Mouse (Mus musculus) adrenal gland, postnatal 14 days (tissue): ENCODE results near the gene Zyx. TPM values are rescaled to one million over a fixed set of nuclear protein-coding genes. Genes with fewer than 3 reads are reported as not detected.

Experiments
- DNase-seq: peaks from one replicate; pipeline ENCODE4 v3.0.0; 2021; ENCODE audit warnings: mixed read lengths
- total RNA-seq: library from RNA; stranded (reverse); gene quantifications from 2 replicates; pipeline ENCODE4 v1.2.3, GENCODE M21; 2021

The Zyx gene
- total RNA-seq, 1 experiment from 2014 or later, result 117 TPM

- DNase-seq, result peak; percentile 94
These were observed 46.8 kb downstream of the Zyx start for GRCm38 (mm10) chr6:42395960-42396809.

GRCm38 (mm10) chr6:42397041-42397657 lies 47.7 kb downstream of the Zyx start:
- DNase-seq, result peak; percentile 70

GRCm38 (mm10) chr6:42398285-42398684 lies 48.9 kb downstream of the Zyx start:
- no peak for DNase-seq

GRCm38 (mm10) chr6:42398998-42399397 lies 49.6 kb downstream of the Zyx start:
- no peak for DNase-seq

- no peak for DNase-seq
These were observed 50.5 kb downstream of the Zyx start, which contains the start of gene Tas2r143 for GRCm38 (mm10) chr6:42399938-42400337. Gene Tas2r143, plus strand, starts transcription at chr6:42400238.

GRCm38 (mm10) chr6:42405134-42405533 lies 55.7 kb downstream of the Zyx start, which contains the start of gene Tas2r135:
Gene Tas2r135, plus strand, starts transcription at chr6:42405434.
- DNase-seq, result no peak

Other genes starting within 250 kb of the Zyx start
- gene Tas2r139, start 208.7 kb upstream of the Zyx start, total RNA-seq, result not detected in 2 replicates
- gene Tas2r144, start 134.3 kb upstream of the Zyx start, total RNA-seq, result not detected in 2 replicates
- gene Gstk1, start 103.7 kb upstream of the Zyx start, total RNA-seq, result 108 and 147 TPM in 2 replicates
- gene Tmem139, start 87.7 kb upstream of the Zyx start, total RNA-seq, result 0.86 and 1.0 TPM in 2 replicates
- gene Casp2, start 84.6 kb upstream of the Zyx start, total RNA-seq, result 21.8 and 30.2 TPM in 2 replicates
- 0.19 TPM in 1 of 2 replicates, not detected in the other for gene Clcn1, start 62.9 kb upstream of the Zyx start, total RNA-seq
- 0.30 and 0.90 TPM in 2 replicates for gene Fam131b, start 25.0 kb upstream of the Zyx start, total RNA-seq
- 1.2 and 3.6 TPM in 2 replicates for gene Epha1, start 23.6 kb downstream of the Zyx start, total RNA-seq
- gene Tas2r143, start 50.6 kb downstream of the Zyx start, total RNA-seq, result 2.0 and 3.5 TPM in 2 replicates
- gene Tas2r135, start 55.8 kb downstream of the Zyx start, total RNA-seq, result 1.4 and 2.2 TPM in 2 replicates
- gene Tas2r126, start 84.9 kb downstream of the Zyx start, total RNA-seq, result 1.0 and 1.2 TPM in 2 replicates
- not detected in 2 replicates for gene Olfr458, start 115.6 kb downstream of the Zyx start, total RNA-seq
- gene Olfr457, start 126.7 kb downstream of the Zyx start, total RNA-seq, result not detected in 2 replicates
- not detected in 2 replicates for gene Olfr456, start 137.6 kb downstream of the Zyx start, total RNA-seq
- not detected in 2 replicates for gene Olfr455, start 198.0 kb downstream of the Zyx start, total RNA-seq
- gene Tcaf3, start 248.1 kb downstream of the Zyx start, total RNA-seq, result not detected in 2 replicates